Mouse (Mus musculus) myocyte (in vitro differentiated cells): ENCODE results near the gene Myo18b. TPM values are rescaled to one million over a fixed set of nuclear protein-coding genes. Genes with fewer than 3 reads are reported as not detected.

Experiments
- H3K27me3 ChIP-seq: one replicate; pipeline ENCODE4 v1.6.1; 2011; ENCODE audit not compliant: control insufficient read depth, insufficient read depth, insufficient read length
- H3K36me3 ChIP-seq: one replicate; pipeline ENCODE4 v1.6.1; 2011; ENCODE audit not compliant: control insufficient read depth, insufficient read depth
- H3K4me2 ChIP-seq: one replicate; pipeline ENCODE4 v1.6.1; 2011; ENCODE audit warnings: low read depth, control low read depth
- H3K4me3 ChIP-seq: one replicate; pipeline ENCODE4 v1.5.1; 2011; ENCODE audit warnings: mild to moderate bottlenecking, control low read depth, moderate library complexity
- H3K79me2 ChIP-seq: one replicate; pipeline ENCODE4 v1.6.1; 2011; ENCODE audit not compliant: control insufficient read depth, insufficient read depth
- H3ac ChIP-seq: one replicate; pipeline ENCODE4 v1.6.1; 2011; ENCODE audit not compliant: control insufficient read depth, insufficient read length
- CEBPB ChIP-seq: IDR thresholded peaks from 2 replicates; pipeline ENCODE4 v1.6.1; 2011; ENCODE audit warnings: mild to moderate bottlenecking, moderate library complexity; ENCODE audit not compliant: poor library complexity, insufficient read depth, severe bottlenecking
- E2F4 ChIP-seq: IDR thresholded peaks from one replicate; pipeline ENCODE4 v1.6.1; 2011; ENCODE audit warnings: mild to moderate bottlenecking, control low read depth, moderate library complexity; ENCODE audit not compliant: insufficient read depth
- MAX ChIP-seq: IDR thresholded peaks from one replicate; pipeline ENCODE4 v1.6.1; 2011; ENCODE audit warnings: low read depth, mild to moderate bottlenecking, control low read depth
- MYOD1 ChIP-seq, 3 experiments: IDR thresholded peaks; one replicate each; pipeline ENCODE4 v1.6.1; 2011; ENCODE audit warnings: control low read depth in 2 of 3, low read depth in 2 of 3, mild to moderate bottlenecking in 2 of 3, moderate library complexity in 1 of 3; ENCODE audit not compliant: insufficient read length in 2 of 3, control insufficient read depth in 1 of 3
- MYOG ChIP-seq, 3 experiments: IDR thresholded peaks; one replicate each; pipeline ENCODE4 v1.6.1; 2011; ENCODE audit warnings: control low read depth in 2 of 3, low read depth in 2 of 3, mild to moderate bottlenecking in 2 of 3; ENCODE audit not compliant: insufficient read length in 2 of 3, control insufficient read depth in 1 of 3, insufficient read depth in 1 of 3
- POLR2A ChIP-seq: IDR thresholded peaks from one replicate; pipeline ENCODE4 v1.6.1; 2011; ENCODE audit warnings: low read depth, mild to moderate bottlenecking, control low read depth, moderate library complexity; ENCODE audit not compliant: insufficient read length
- POLR2AphosphoS2 ChIP-seq: IDR thresholded peaks from one replicate; pipeline ENCODE4 v1.6.1; 2011; ENCODE audit warnings: low read depth, control low read depth; ENCODE audit not compliant: insufficient read length
- REST ChIP-seq: IDR thresholded peaks from one replicate; pipeline ENCODE4 v1.6.1; 2011; ENCODE audit warnings: mild to moderate bottlenecking, control low read depth, moderate library complexity; ENCODE audit not compliant: insufficient read depth, insufficient read length
- SRF ChIP-seq: IDR thresholded peaks from one replicate; pipeline ENCODE4 v1.6.1; 2011; ENCODE audit warnings: low read depth; ENCODE audit not compliant: control insufficient read depth, insufficient read length
- TCF12 ChIP-seq: IDR thresholded peaks from one replicate; pipeline ENCODE4 v1.6.1; 2011; ENCODE audit warnings: mild to moderate bottlenecking, control low read depth; ENCODE audit not compliant: poor library complexity, insufficient read depth, severe bottlenecking
- TCF3 ChIP-seq: IDR thresholded peaks from one replicate; pipeline ENCODE4 v1.6.1; 2011; ENCODE audit warnings: low read depth, control low read depth; ENCODE audit not compliant: insufficient read length
- USF1 ChIP-seq: IDR thresholded peaks from one replicate; pipeline ENCODE4 v1.6.1; 2011; ENCODE audit warnings: low read depth, mild to moderate bottlenecking, control low read depth, moderate library complexity
- polyA plus RNA-seq: library from polyadenylated mRNA; unstranded; fragments of >200 nt; fragmentation: generic; extraction: Trizol; gene quantifications from one replicate; pipeline ENCODE4 v1.2.1, GENCODE M21; 2012; ENCODE audit warnings: missing spikeins

Myo18b gene
- polyA plus RNA-seq, 1 experiment, result 1.6 TPM

DNA sequence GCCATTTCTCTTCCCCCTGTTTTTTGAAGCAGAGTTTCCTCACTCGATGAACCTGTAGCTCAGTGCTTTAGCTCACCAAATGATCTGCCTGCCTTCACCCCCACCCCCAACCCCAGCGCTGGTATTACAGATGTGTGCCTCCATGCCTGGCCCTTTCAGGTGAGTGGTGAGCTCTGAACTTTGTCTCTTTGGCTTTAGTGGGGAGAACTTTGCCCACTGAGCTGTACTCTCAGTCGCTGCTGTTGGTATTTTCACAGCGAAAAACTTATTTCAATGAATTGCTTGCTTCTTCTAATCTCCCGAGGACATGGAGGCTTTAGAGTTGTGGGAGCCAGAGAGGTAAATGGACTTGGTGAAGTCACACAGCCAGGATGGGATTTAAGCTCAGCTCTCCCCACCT lies 53.5 kb downstream of the Myo18b start:
- Histone ChIP-seq H3K36me3 (no peaks in the 10 kb centered on the region), H3ac (no peak overlapping the region), H3K79me2 (no peaks in the 10 kb centered on the region), H3K4me3 (no peak overlapping the region), H3K4me2 (no peak overlapping the region), H3K27me3 (no peaks in the 10 kb centered on the region)
- no peak for TF ChIP-seq TCF3
- no peak for TF ChIP-seq USF1
- TF ChIP-seq CEBPB, result no peak
- no peak for TF ChIP-seq POLR2AphosphoS2
- TF ChIP-seq MYOD1 (IDR thresholded peaks at IDR 0.05; ENCODE audit: control insufficient read depth in 1 of 3, insufficient read length in 2 of 3, low read depth in 2 of 3), result no peak
- TF ChIP-seq MAX, result no peak
- TF ChIP-seq SRF, result no peak
- no peak for TF ChIP-seq TCF12
- no peak for TF ChIP-seq REST
- TF ChIP-seq POLR2A, result no peak
- no peak for TF ChIP-seq MYOG (IDR thresholded peaks at IDR 0.05; ENCODE audit: control insufficient read depth in 1 of 3, insufficient read depth in 1 of 3, insufficient read length in 2 of 3, low read depth in 2 of 3)
- TF ChIP-seq E2F4, result no peak

DNA sequence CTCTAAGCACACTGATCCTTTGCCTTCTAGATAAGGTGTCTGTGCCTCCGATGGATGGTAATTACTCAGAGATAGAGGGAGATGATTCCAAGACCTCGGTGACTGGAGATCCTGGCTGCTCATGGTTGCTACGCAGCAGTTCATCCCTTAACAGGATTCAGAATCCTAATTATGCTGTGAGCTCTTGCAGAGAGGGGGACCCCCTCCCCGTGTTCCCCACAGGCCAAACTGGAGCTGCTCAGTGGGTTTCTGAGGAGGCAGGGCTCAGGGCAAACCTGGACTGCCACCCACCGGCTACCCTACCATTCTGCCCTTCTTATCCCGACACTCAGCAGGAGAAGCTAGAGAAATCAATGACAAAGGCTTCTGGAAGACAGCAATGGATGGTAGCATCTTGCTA lies 54.3 kb downstream of the Myo18b start:
- Histone ChIP-seq H3K36me3 (no peaks in the 10 kb centered on the region), H3K27me3 (no peaks in the 10 kb centered on the region), H3K4me2 (no peak overlapping the region), H3K4me3 (no peak overlapping the region), H3K79me2 (no peaks in the 10 kb centered on the region), H3ac (no peak overlapping the region)
- TF ChIP-seq MAX, result no peak
- no peak for TF ChIP-seq USF1
- no peak for TF ChIP-seq TCF3
- TF ChIP-seq TCF12, result no peak
- TF ChIP-seq MYOD1 (IDR thresholded peaks at IDR 0.05; ENCODE audit: control insufficient read depth in 1 of 3, insufficient read length in 2 of 3, low read depth in 2 of 3), result no peak
- no peak for TF ChIP-seq E2F4
- no peak for TF ChIP-seq POLR2A
- no peak for TF ChIP-seq POLR2AphosphoS2
- no peak for TF ChIP-seq MYOG (IDR thresholded peaks at IDR 0.05; ENCODE audit: control insufficient read depth in 1 of 3, insufficient read depth in 1 of 3, insufficient read length in 2 of 3, low read depth in 2 of 3)
- TF ChIP-seq CEBPB, result no peak
- TF ChIP-seq SRF, result no peak
- no peak for TF ChIP-seq REST

DNA sequence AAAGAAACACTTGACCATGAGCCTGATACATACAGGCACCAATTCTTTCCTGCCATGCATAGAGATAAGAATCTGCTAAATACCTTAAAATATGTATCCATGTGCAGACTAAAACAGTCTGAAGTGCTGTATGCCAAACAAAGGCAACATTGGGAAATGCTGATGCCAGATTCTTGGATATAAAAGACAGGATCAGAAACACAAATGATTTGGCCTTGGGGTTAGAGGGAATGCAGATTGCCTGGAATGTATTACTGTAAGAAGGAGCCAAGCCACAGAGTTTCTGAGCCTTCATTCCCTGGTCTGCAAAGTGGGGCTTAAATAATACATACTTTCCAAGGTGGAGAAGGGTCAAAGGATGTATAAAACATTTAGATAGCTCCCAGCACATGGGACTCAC lies 61.3 kb downstream of the Myo18b start:
- Histone ChIP-seq H3ac (no peak overlapping the region), H3K36me3 (no peaks in the 10 kb centered on the region), H3K27me3 (no peaks in the 10 kb centered on the region), H3K4me2 (no peak overlapping the region), H3K79me2 (no peaks in the 10 kb centered on the region), H3K4me3 (no peak overlapping the region)
- TF ChIP-seq E2F4 (no peak), CEBPB (no peak), TCF3 (no peak), MYOD1 (IDR thresholded peaks at IDR 0.05; ENCODE audit: control insufficient read depth in 1 of 3, insufficient read length in 2 of 3, low read depth in 2 of 3) (no peak), POLR2A (no peak), SRF (no peak), MAX (no peak), POLR2AphosphoS2 (no peak), USF1 (no peak), TCF12 (no peak), MYOG (IDR thresholded peaks at IDR 0.05; ENCODE audit: control insufficient read depth in 1 of 3, insufficient read depth in 1 of 3, insufficient read length in 2 of 3, low read depth in 2 of 3) (no peak), REST (no peak)

DNA sequence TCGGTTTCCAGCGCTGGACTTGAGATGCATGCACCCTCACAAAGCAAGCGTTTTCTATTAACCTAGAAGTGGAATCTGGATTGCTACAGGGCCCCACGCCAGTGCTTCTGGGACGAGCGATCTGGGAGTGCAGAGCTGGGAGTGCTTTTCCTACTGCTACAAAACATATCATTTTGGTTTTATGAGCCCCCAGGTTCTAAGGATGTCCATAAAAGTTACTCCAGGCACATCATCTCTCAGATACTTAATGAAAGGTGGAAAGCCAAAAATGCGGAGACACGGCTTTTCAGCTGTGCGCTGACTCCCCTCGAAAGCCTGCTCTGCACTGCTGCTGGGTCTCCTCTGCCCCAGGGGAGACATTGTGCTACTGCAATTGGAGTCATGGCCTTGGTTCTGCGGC lies 62.3 kb downstream of the Myo18b start:
- H3K36me3 ChIP-seq, result no peaks in the 10 kb centered on the region
- no peak overlapping the region for H3K4me3 ChIP-seq
- no peaks in the 10 kb centered on the region for H3K79me2 ChIP-seq
- H3K27me3 ChIP-seq, result no peaks in the 10 kb centered on the region
- no peak overlapping the region for H3ac ChIP-seq
- H3K4me2 ChIP-seq, result no peak overlapping the region
- TF ChIP-seq MAX (no peak), POLR2AphosphoS2 (no peak), POLR2A (no peak), E2F4 (no peak), TCF3 (no peak), REST (no peak), MYOG (IDR thresholded peaks at IDR 0.05; ENCODE audit: control insufficient read depth in 1 of 3, insufficient read depth in 1 of 3, insufficient read length in 2 of 3, low read depth in 2 of 3) (no peak), USF1 (no peak), TCF12 (no peak)
